Mouse (Mus musculus) small intestine, adult 2 months (tissue): ENCODE data around the gene Cdk16.

Experiments used
- CTCF ChIP-seq: fragments of 200-500 bp; IDR thresholded peaks from 2 replicates; pipeline ENCODE4 v1.5.1; 2012; ENCODE audit warnings: low read depth, mild to moderate bottlenecking, control low read depth, inconsistent platforms, low read length, moderate library complexity, mixed read lengths; ENCODE audit not compliant: insufficient replicate concordance, insufficient read length; ENCODE audit errors: extremely low read depth
- POLR2A ChIP-seq: fragments of 200-500 bp; IDR thresholded peaks from 2 replicates; pipeline ENCODE4 v1.6.1; 2012; ENCODE audit warnings: low read depth, mild to moderate bottlenecking, control low read depth, inconsistent platforms, low read length, moderate library complexity

DNA sequence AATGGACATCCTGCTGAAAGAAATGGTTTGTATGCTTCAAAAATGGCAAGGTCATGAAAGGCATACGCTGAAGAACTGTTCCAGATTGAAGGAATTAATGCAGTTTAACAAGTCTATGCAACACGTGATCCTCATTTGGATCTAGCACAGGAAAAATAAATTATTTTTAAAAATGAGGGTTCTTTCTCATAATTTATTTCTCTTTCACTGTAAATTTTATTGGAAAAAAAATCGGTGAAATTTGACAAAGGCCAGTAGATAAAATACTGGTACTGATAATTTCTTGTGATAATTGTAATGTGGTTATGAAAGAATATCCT is 17.3 kb downstream of the Cdk16 start:
- TF ChIP-seq CTCF (no peak), POLR2A (no peak)
